Mouse (Mus musculus): ENCODE results near the gene Fmo3. TPM values are rescaled to one million over a fixed set of nuclear protein-coding genes. Genes with fewer than 3 reads are reported as not detected.

Fmo3 gene
- polyA plus RNA-seq (2015; fragmentation: Illumina TruSeq; extraction: RNeasy Lipid Tissue Mini Kit (QIAGEN cat#74804); ENCODE audit: insufficient read depth, low read depth, low replicate concordance), result not detected

GRCm38 (mm10) chr1:162984428-162984827 is at the start of gene Fmo3:
TSS of gene Fmo3 (minus strand) at chr1:162984528.

GRCm38 (mm10) chr1:162937415-162937814 is 46.9 kb downstream of the Fmo3 start, which contains the start of gene Fmo6:
TSS of gene Fmo6 (minus strand) at chr1:162937515.

Other genes with a start within 250 kb of the Fmo3 start
- gene Prrc2c, start 244.0 kb downstream of the Fmo3 start, polyA plus RNA-seq (2015; fragmentation: Illumina TruSeq; extraction: RNeasy Lipid Tissue Mini Kit (QIAGEN cat#74804); ENCODE audit: insufficient read depth, low read depth, low replicate concordance), result 15.1 TPM
- gene Fmo4, start 170.6 kb downstream of the Fmo3 start, polyA plus RNA-seq (2015; fragmentation: Illumina TruSeq; extraction: RNeasy Lipid Tissue Mini Kit (QIAGEN cat#74804); ENCODE audit: insufficient read depth, low read depth, low replicate concordance), result 0.74 TPM
- 24.3 TPM for gene Fmo1, start 117.9 kb downstream of the Fmo3 start, polyA plus RNA-seq (2015; fragmentation: Illumina TruSeq; extraction: RNeasy Lipid Tissue Mini Kit (QIAGEN cat#74804); ENCODE audit: insufficient read depth, low read depth, low replicate concordance)
- 45.5 TPM for gene Fmo2, start 85.8 kb downstream of the Fmo3 start, polyA plus RNA-seq (2015; fragmentation: Illumina TruSeq; extraction: RNeasy Lipid Tissue Mini Kit (QIAGEN cat#74804); ENCODE audit: insufficient read depth, low read depth, low replicate concordance)
- gene Fmo6, start 47.0 kb downstream of the Fmo3 start, polyA plus RNA-seq (2015; fragmentation: Illumina TruSeq; extraction: RNeasy Lipid Tissue Mini Kit (QIAGEN cat#74804); ENCODE audit: insufficient read depth, low read depth, low replicate concordance), result not detected
- not detected for gene Mroh9, start 101.1 kb upstream of the Fmo3 start, polyA plus RNA-seq (2015; fragmentation: Illumina TruSeq; extraction: RNeasy Lipid Tissue Mini Kit (QIAGEN cat#74804); ENCODE audit: insufficient read depth, low read depth, low replicate concordance)